Comparison of ENCODE assay signal across 26 mouse cellular contexts in the genomic region with DNA sequence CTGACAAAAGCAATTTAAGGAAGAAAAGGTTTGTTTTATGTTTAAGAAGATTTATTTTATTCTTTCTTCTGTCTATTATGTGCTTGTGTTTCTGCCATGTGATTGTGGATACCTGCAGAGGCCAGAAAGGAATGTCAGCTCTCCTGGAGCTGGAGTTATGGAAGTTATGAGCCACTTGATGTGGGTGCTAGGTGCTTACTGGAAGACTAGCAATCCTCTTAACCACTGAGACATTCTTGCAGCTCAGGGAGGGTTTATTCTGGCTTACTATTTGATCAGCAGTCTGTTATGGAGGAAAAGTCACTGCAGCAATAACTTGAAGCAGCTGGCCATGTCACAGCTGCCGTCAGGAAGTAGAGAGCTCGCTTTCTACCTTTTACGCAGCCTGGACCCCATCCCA. TPM values are rescaled to one million over a fixed set of nuclear protein-coding genes. Genes with fewer than 3 reads are reported as not detected.
DNase-seq lines count a peak whose midpoint lies in the region; ATAC-seq and TF ChIP-seq lines count a peak whose summit lies in the region.
"Had no signal": no experiment of that assay in that cellular context is flagged by ENCODE, and none has a peak within 500 bp of the region (broad histone marks: within the 10 kb centered on the region; RNA-seq: fewer than 3 reads in every experiment).

No protein-coding gene starts in this region.

- H3K4me1 ChIP-seq in limb, embryonic 13.5 days, result no peaks in the 10 kb centered on the region
- no peaks in the 10 kb centered on the region for H3K4me1 ChIP-seq in limb, embryonic 10.5 days
- no peaks in the 10 kb centered on the region for H3K4me1 ChIP-seq in lung, embryonic 15.5 days
- H3K4me1 ChIP-seq in lung, postnatal 0 days (ENCODE audit: insufficient read depth, low read depth, low read length), result no peaks in the 10 kb centered on the region
- H3K4me1 ChIP-seq: embryonic facial prominence, embryonic 10.5 days; embryonic facial prominence, embryonic 12.5 days; forebrain, embryonic 13.5 days; forebrain, embryonic 15.5 days had no signal

- DNase-seq in limb, embryonic 10.5 days (ENCODE audit: low spot score), result no peak
- DNase-seq in lung, postnatal 4 days, result no peak
- peak; percentile 68 for DNase-seq in lung, postnatal 0 days (ENCODE audit: low spot score)
- peak; percentile 30 for DNase-seq in lung, postnatal 25 days (ENCODE audit: low spot score)
- no peak for DNase-seq in embryo, embryonic 10 days (ENCODE audit: low spot score)
- no peak for DNase-seq in cerebellum, postnatal 14 days
- DNase-seq: adrenal gland, adult 8-10 months; adrenal gland, postnatal 14 days; adrenal gland, postnatal 36 days; B cell, adult 2 months; cerebellum, adult 11-12 months; cerebellum, adult 2 months; cerebellum, adult 9-10 months; cerebellum, postnatal 10 days; cerebellum, postnatal 36 days had no signal

- H3K27ac ChIP-seq in limb, embryonic 13.5 days, result no peak overlapping the region
- no peak overlapping the region for H3K27ac ChIP-seq in limb, embryonic 10.5 days
- 0 out of 2 replicates have a peak overlapping the region, but pooled peaks have one; percentile 15 for H3K27ac ChIP-seq in lung, embryonic 15.5 days
- peak overlapping the region; percentile 71 for H3K27ac ChIP-seq in lung, postnatal 0 days (ENCODE audit: low read length)
- H3K27ac ChIP-seq: embryonic facial prominence, embryonic 10.5 days; embryonic facial prominence, embryonic 12.5 days; forebrain, embryonic 13.5 days; forebrain, embryonic 15.5 days had no signal

- no peak overlapping the region for H3K4me2 ChIP-seq in limb, embryonic 13.5 days (replicated peaks)
- no peak overlapping the region for H3K4me2 ChIP-seq in lung, embryonic 15.5 days
- no peak overlapping the region for H3K4me2 ChIP-seq in lung, postnatal 0 days (replicated peaks; ENCODE audit: low read depth, low read length)
- H3K4me2 ChIP-seq: embryonic facial prominence, embryonic 12.5 days; forebrain, embryonic 13.5 days; forebrain, embryonic 15.5 days had no signal

- 73% methylated on average over 3 of the region's 3 CpGs for WGBS in limb, embryonic 13.5 days
- 89% methylated on average over 3 of the region's 3 CpGs for WGBS in limb, embryonic 10.5 days
- WGBS in lung, embryonic 15.5 days, result 79% methylated on average over 3 of the region's 3 CpGs
- WGBS in lung, postnatal 0 days, result 57% methylated on average over 3 of the region's 3 CpGs

- 0 out of 2 replicates have a peak overlapping the region, but pooled peaks have one; percentile 8 for H3K9ac ChIP-seq in limb, embryonic 13.5 days
- no peak overlapping the region for H3K9ac ChIP-seq in lung, embryonic 15.5 days
- H3K9ac ChIP-seq in lung, postnatal 0 days (replicated peaks; ENCODE audit: low read depth), result no peak overlapping the region
- H3K9ac ChIP-seq: embryonic facial prominence, embryonic 12.5 days; forebrain, embryonic 13.5 days; forebrain, embryonic 15.5 days had no signal

- no peaks in the 10 kb centered on the region for H3K9me3 ChIP-seq in limb, embryonic 13.5 days
- H3K9me3 ChIP-seq in limb, embryonic 10.5 days (replicated peaks), result no peaks in the 10 kb centered on the region
- H3K9me3 ChIP-seq in lung, embryonic 15.5 days, result no peaks in the 10 kb centered on the region
- H3K9me3 ChIP-seq in lung, postnatal 0 days (ENCODE audit: low read length), result no peaks in the 10 kb centered on the region
- H3K9me3 ChIP-seq: embryonic facial prominence, embryonic 10.5 days; embryonic facial prominence, embryonic 12.5 days; forebrain, embryonic 13.5 days; forebrain, embryonic 15.5 days; G1E had no signal

- H3K27me3 ChIP-seq in limb, embryonic 13.5 days, result no peaks in the 10 kb centered on the region
- H3K27me3 ChIP-seq in limb, embryonic 10.5 days (ENCODE audit: low read depth, poor library complexity, severe bottlenecking), result no peaks in the 10 kb centered on the region
- no peaks in the 10 kb centered on the region for H3K27me3 ChIP-seq in lung, embryonic 15.5 days
- H3K27me3 ChIP-seq in lung, postnatal 0 days (replicated peaks; ENCODE audit: insufficient read depth, low read length), result no peaks in the 10 kb centered on the region
- H3K27me3 ChIP-seq: CH12.LX; embryonic facial prominence, embryonic 12.5 days; forebrain, embryonic 13.5 days; forebrain, embryonic 15.5 days; Patski had no signal

- peak; percentile 64 for TF ChIP-seq EP300 in lung, postnatal 0 days (IDR thresholded peaks at IDR 0.05)

- no peak for TF ChIP-seq CTCF in lung, postnatal 0 days (IDR thresholded peaks at IDR 0.05)

- no peak for ATAC-seq in limb, embryonic 13.5 days (ENCODE audit: low FRiP score, low read depth)
- no peak for ATAC-seq in lung, embryonic 15.5 days (ENCODE audit: borderline replicate concordance, extremely low read depth, low FRiP score, low TSS enrichment)
- ATAC-seq in lung, postnatal 0 days, result peak; percentile 93
- ATAC-seq: activated CD4-positive, CD25-positive, alpha-beta regulatory T cell, adult 4 months; CD4-positive, CD25-positive, alpha-beta regulatory T cell, adult 4 months; forebrain, embryonic 13.5 days; forebrain, embryonic 15.5 days; Patski had no signal

- peaks cover 16% of the 10 kb centered on the region for H3K36me3 ChIP-seq in limb, embryonic 13.5 days
- H3K36me3 ChIP-seq in limb, embryonic 10.5 days, result peaks cover 34% of the 10 kb centered on the region
- no peaks in the 10 kb centered on the region for H3K36me3 ChIP-seq in lung, embryonic 15.5 days
- no peaks in the 10 kb centered on the region for H3K36me3 ChIP-seq in lung, postnatal 0 days (ENCODE audit: insufficient read depth, low read length)
- H3K36me3 ChIP-seq: forebrain, embryonic 15.5 days had no signal

- H3K4me3 ChIP-seq in limb, embryonic 13.5 days, result no peak overlapping the region
- no peak overlapping the region for H3K4me3 ChIP-seq in limb, embryonic 10.5 days
- H3K4me3 ChIP-seq in lung, embryonic 15.5 days, result no peak overlapping the region
- H3K4me3 ChIP-seq in lung, postnatal 0 days (ENCODE audit: low read depth, low read length), result no peak overlapping the region
- H3K4me3 ChIP-seq: embryonic facial prominence, embryonic 10.5 days; embryonic facial prominence, embryonic 12.5 days; forebrain, embryonic 13.5 days; forebrain, embryonic 15.5 days had no signal

RNA-seq across cellular contexts. Expression of gene Tfdp2, which starts 7.6 kb away (rescaled TPM):
- polyA plus RNA-seq in limb, embryonic 13.5 days (2015; fragmentation: Nextera tagmentation; extraction: Ambion mirVana), result 42.6 and 44.8 TPM in 2 replicates
- polyA plus RNA-seq in limb, embryonic 10.5 days (2016; fragmentation: Nextera tagmentation; extraction: Ambion mirVana), result 58.5 and 61.6 TPM in 2 replicates
- polyA plus RNA-seq in lung, embryonic 15.5 days (2015; fragmentation: Nextera tagmentation; extraction: Ambion mirVana), result 38.8 and 39.7 TPM in 2 replicates
- polyA plus RNA-seq in lung, postnatal 0 days (2015; fragmentation: Nextera tagmentation; extraction: Ambion mirVana), result 47.3 and 53.9 TPM in 2 replicates

Comparison
In these comparisons a context has a peak if more than half of its experiments do, and no peak if none do; other contexts are left out.
1. DNase-seq: peak in lung, postnatal 0 days (single experiment) and lung, postnatal 25 days (single experiment); none in limb, embryonic 10.5 days (single experiment), lung, postnatal 4 days (0 of 2), embryo, embryonic 10 days (single experiment) and cerebellum, postnatal 14 days (0 of 2).
2. H3K27ac ChIP-seq: peak in lung, embryonic 15.5 days (single experiment) and lung, postnatal 0 days (single experiment); none in limb, embryonic 13.5 days (single experiment) and limb, embryonic 10.5 days (single experiment).